Mouse (Mus musculus): Measurements from ENCODE around the gene Fgfr2. TPM values are rescaled to one million over a fixed set of nuclear protein-coding genes. Genes with fewer than 3 reads are reported as not detected.

Gene Fgfr2
- polyA plus RNA-seq, 1 experiment from 2014 or later = 93.4 TPM

DNA sequence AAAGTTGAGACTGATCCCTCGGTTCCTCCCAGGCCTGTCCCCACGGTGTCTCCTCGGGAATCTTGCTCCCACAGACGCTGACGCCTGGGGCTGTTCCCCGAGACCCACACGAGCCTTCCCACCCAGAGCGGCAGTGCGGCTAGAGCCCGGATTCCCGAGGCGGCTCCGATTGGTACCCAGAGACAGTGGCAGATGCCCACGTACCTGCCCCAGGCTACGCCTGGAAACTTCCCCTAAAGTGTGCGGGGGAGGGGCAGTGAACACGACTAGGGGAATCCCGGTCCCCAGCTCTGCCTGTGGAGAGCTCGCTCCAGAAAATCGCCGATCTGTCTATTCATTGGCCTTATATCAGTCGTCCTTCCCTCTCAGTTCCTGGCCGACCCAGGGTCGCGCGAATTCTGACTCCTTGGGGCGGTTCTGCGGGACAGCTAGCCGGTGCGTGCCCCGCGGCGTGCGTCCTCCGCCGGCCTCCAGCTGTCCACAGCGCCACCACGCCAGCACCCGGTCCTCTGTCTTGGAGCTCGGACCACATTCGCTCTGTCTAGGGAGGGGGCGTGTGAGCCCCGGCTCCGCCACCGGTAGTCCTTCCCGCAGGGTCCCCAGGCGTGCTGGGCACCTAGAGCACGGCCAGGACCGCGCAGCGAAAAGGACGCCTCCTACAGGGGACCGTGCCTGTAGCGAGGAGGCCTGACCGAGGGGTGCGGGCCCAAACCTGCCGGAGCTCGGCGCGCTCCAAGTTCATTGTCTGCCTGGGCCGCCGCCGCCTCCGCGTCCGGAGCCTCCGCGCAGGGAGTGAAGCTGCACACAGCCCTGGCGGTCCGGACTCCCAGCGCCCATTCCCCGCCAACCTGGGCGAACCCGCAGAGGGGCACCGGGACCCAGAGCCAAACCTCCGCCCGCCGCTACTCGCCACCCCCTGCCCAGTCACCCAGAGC is 806.8 kb downstream of the Fgfr2 start:
- ATAC-seq (ENCODE audit: insufficient read depth, low FRiP score) = peak; percentile 71; the same call in 1 of the 2 replicates

DNA sequence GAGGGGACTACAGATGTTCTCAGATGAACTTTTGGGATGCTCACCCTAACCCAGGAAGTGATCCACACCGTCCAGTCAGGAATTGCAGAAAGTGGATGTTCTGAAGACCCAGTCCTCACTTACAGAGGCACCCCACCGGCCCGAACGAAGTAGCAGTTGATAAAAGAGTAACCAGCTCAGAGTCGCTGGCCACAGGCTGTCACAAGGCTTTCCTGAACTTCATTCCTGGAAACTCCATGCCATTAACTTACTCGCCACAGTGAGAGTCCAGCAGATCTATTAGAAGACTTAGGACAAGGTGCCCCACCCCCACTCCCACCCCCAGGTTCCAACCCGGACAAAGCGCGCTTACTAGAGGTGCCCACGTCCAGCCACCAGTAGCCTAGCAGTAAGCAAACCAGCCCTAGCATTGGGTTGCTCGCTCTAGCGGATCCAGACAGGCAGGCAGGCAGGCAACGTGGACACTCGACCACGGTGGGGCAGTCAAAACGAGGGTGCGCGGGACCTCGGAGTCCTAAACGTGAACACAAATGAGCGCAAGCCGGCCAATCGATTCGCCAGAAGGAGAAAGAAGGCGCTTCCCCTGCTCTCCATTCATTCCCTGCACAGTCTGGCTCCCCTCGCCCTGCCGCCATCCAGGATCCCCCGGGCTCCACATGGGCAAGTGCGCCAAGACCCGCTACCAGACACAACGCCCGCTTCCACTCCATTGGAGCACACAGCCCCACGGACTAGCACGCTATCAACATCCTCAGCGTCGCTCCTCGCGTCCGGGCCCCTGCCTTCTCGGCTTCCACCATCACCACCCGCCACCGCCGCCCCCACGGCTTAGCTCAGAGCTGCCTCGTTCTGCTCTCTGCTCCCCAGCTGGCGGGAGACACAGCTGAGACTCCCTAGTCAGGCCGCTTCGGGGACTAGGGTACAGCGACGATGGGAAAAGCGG is 807.7 kb downstream of the Fgfr2 start:
- Histone ChIP-seq H3K27me3 (ENCODE audit: control insufficient read depth, insufficient read depth, low read length) (no peaks in the 10 kb centered on the region), H3K36me3 (ENCODE audit: control insufficient read depth, insufficient read depth, low read length) (no peaks in the 10 kb centered on the region), H3K4me2 (ENCODE audit: low read depth, low read length) (peak overlapping the region; percentile 87), H3K4me3 (replicated peaks; ENCODE audit: low read length) (peak overlapping the region; percentile 82), H3K9ac (ENCODE audit: low read length) (peak overlapping the region; percentile 92), H3K27ac (ENCODE audit: low read length) (peak overlapping the region; percentile 96), H3K4me1 (ENCODE audit: control insufficient read depth, insufficient read depth, low read length) (peaks cover 42% of the 10 kb centered on the region), H3K9me3 (replicated peaks; ENCODE audit: control insufficient read depth, low read length) (no peaks in the 10 kb centered on the region)
- 2% methylated on average over 51 of the region's 51 CpGs for WGBS
- peak; percentile 55 for ATAC-seq (ENCODE audit: insufficient read depth, low FRiP score)

More for the DNA sequence above, 806.8 kb downstream of the Fgfr2 start:
- Histone ChIP-seq H3K4me3 (replicated peaks; ENCODE audit: low read length) (peak overlapping the region; percentile 82), H3K4me2 (ENCODE audit: low read depth, low read length) (peak overlapping the region; percentile 87), H3K9me3 (replicated peaks; ENCODE audit: control insufficient read depth, low read length) (no peaks in the 10 kb centered on the region), H3K27ac (ENCODE audit: low read length) (peak overlapping the region; percentile 96), H3K4me1 (ENCODE audit: control insufficient read depth, insufficient read depth, low read length) (peaks cover 37% of the 10 kb centered on the region), H3K9ac (ENCODE audit: low read length) (peak overlapping the region; percentile 92), H3K36me3 (ENCODE audit: control insufficient read depth, insufficient read depth, low read length) (no peaks in the 10 kb centered on the region), H3K27me3 (ENCODE audit: control insufficient read depth, insufficient read depth, low read length) (no peaks in the 10 kb centered on the region)
- under 1% methylated on average over 79 of the region's 79 CpGs for WGBS

DNA sequence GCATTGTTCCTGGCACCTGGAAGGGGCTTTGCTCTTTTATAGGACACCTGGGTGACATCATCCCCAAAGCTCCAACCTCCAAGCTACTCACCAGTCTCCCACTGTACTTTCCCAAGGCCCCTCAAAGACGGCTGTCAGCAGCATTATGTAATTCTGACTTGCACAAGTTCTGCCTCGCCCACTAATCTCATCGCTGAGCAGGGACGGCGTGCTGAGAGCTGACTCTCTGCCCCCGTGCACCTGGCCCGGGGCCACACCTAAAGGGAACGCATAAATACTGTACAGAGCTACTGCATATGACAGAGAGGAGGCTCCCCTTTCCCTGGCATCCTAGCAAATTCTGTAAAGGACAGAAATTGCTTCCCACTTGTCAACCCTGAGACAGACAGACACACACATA is 810.8 kb downstream of the Fgfr2 start:
- H3K9ac ChIP-seq (ENCODE audit: low read length) = no peak overlapping the region; the same call in 1 of the 2 replicates
- 0 out of 2 replicates have a peak overlapping the region, but pooled peaks have one; percentile 2 for H3K4me3 ChIP-seq (replicated peaks; ENCODE audit: low read length)
- peaks cover 58% of the 10 kb centered on the region for H3K4me1 ChIP-seq (ENCODE audit: control insufficient read depth, insufficient read depth, low read length)
- 28% methylated on average over 8 of the region's 8 CpGs for WGBS
- no peak for ATAC-seq (ENCODE audit: insufficient read depth, low FRiP score)
- H3K4me2 ChIP-seq (ENCODE audit: low read depth, low read length) = peak overlapping the region; percentile 10; the same call in 1 of the 2 replicates
- H3K9me3 ChIP-seq (replicated peaks; ENCODE audit: control insufficient read depth, low read length) = no peaks in the 10 kb centered on the region
- H3K36me3 ChIP-seq (ENCODE audit: control insufficient read depth, insufficient read depth, low read length) = no peaks in the 10 kb centered on the region
- no peaks in the 10 kb centered on the region for H3K27me3 ChIP-seq (ENCODE audit: control insufficient read depth, insufficient read depth, low read length)
- H3K27ac ChIP-seq (ENCODE audit: low read length) = peak overlapping the region; percentile 17; the same call in 1 of the 2 replicates

DNA sequence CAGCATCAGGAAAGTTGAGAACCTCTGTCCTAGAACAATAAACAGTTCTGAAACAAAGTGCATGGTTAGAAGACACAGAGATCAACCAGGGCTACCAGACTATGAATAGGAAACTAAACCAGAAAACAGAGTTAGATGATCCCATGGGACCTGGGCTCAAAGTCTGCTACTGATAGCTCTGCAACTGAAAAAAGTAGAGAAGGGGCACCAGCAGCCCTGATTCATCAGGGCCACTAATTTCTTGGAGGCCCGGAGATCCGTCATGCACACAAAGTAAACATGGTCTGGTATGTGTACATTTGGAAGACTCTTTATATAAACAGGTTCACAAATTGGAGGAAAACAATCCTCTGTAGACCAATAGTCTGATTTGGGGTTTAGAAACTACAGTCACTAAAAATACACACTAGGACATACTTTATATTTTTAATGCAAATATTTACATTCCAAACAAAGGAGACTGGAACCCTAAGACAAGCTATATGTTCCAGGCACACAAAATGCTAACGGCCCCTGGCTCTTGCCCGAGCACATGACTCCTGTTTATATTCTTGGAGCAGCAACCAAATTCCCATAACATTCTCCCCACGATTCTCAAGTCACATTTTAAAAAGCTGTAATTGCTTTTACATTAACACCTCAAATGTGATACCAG is 814.5 kb downstream of the Fgfr2 start:
- Histone ChIP-seq H3K27me3 (ENCODE audit: control insufficient read depth, insufficient read depth, low read length) (no peaks in the 10 kb centered on the region), H3K9me3 (replicated peaks; ENCODE audit: control insufficient read depth, low read length) (no peaks in the 10 kb centered on the region), H3K36me3 (ENCODE audit: control insufficient read depth, insufficient read depth, low read length) (no peaks in the 10 kb centered on the region), H3K4me3 (replicated peaks; ENCODE audit: low read length) (no peak overlapping the region), H3K4me1 (ENCODE audit: control insufficient read depth, insufficient read depth, low read length) (peaks cover 70% of the 10 kb centered on the region), H3K4me2 (ENCODE audit: low read depth, low read length) (no peak overlapping the region), H3K9ac (ENCODE audit: low read length) (no peak overlapping the region), H3K27ac (ENCODE audit: low read length) (peak overlapping the region; percentile 77)
- peak; percentile 46; the same call in 1 of the 2 replicates for ATAC-seq (ENCODE audit: insufficient read depth, low FRiP score)
- 17% methylated on average over 5 of the region's 5 CpGs for WGBS

DNA sequence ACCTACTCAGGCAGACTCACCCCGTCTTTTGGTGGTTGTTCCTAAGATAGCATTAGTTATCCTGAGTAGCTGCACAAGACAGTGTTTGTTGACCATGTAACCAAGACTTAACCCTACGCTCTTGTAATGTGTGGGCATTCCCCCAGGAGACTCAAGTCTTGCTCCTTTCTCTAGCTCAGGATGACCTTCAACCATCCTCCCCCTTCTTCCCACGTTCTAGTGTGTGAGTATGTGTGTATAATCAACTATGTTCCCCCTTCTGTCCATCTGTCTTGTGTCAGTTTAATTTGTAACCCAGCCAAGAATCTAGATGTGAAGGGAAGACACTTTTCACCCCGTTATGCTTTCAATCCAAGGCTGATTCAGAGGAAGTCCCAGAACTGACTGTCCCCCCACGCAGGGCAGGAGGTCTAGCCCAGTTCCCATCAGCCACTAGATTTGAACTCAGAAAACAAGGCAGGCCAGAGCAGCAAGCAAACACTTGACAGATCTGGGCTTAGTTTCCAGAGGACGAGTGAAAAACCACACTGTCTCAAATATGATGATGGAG is 815.4 kb downstream of the Fgfr2 start:
- H3K36me3 ChIP-seq (ENCODE audit: control insufficient read depth, insufficient read depth, low read length) = no peaks in the 10 kb centered on the region
- peak; percentile 19; the same call in 1 of the 2 replicates for ATAC-seq (ENCODE audit: insufficient read depth, low FRiP score)
- no peaks in the 10 kb centered on the region for H3K9me3 ChIP-seq (replicated peaks; ENCODE audit: control insufficient read depth, low read length)
- peak overlapping the region; percentile 77 for H3K27ac ChIP-seq (ENCODE audit: low read length)
- no peak overlapping the region for H3K9ac ChIP-seq (ENCODE audit: low read length)
- 37% methylated on average over 6 of the region's 6 CpGs for WGBS
- no peaks in the 10 kb centered on the region for H3K27me3 ChIP-seq (ENCODE audit: control insufficient read depth, insufficient read depth, low read length)
- H3K4me2 ChIP-seq (ENCODE audit: low read depth, low read length) = no peak overlapping the region
- H3K4me3 ChIP-seq (replicated peaks; ENCODE audit: low read length) = no peak overlapping the region
- H3K4me1 ChIP-seq (ENCODE audit: control insufficient read depth, insufficient read depth, low read length) = peaks cover 69% of the 10 kb centered on the region

GRCm38 (mm10) chr7:132306671-132307412 is 816.3 kb downstream of the Fgfr2 start:
- H3K27me3 ChIP-seq (ENCODE audit: control insufficient read depth, insufficient read depth, low read length) = no peaks in the 10 kb centered on the region
- no peak overlapping the region for H3K4me3 ChIP-seq (replicated peaks; ENCODE audit: low read length)
- 90% methylated on average over 8 of the region's 8 CpGs for WGBS
- H3K4me2 ChIP-seq (ENCODE audit: low read depth, low read length) = no peak overlapping the region
- H3K36me3 ChIP-seq (ENCODE audit: control insufficient read depth, insufficient read depth, low read length) = no peaks in the 10 kb centered on the region
- H3K9me3 ChIP-seq (replicated peaks; ENCODE audit: control insufficient read depth, low read length) = no peaks in the 10 kb centered on the region
- no peak for ATAC-seq (ENCODE audit: insufficient read depth, low FRiP score)
- no peak overlapping the region for H3K27ac ChIP-seq (ENCODE audit: low read length)
- no peak overlapping the region for H3K9ac ChIP-seq (ENCODE audit: low read length)
- peaks cover 68% of the 10 kb centered on the region for H3K4me1 ChIP-seq (ENCODE audit: control insufficient read depth, insufficient read depth, low read length)

DNA sequence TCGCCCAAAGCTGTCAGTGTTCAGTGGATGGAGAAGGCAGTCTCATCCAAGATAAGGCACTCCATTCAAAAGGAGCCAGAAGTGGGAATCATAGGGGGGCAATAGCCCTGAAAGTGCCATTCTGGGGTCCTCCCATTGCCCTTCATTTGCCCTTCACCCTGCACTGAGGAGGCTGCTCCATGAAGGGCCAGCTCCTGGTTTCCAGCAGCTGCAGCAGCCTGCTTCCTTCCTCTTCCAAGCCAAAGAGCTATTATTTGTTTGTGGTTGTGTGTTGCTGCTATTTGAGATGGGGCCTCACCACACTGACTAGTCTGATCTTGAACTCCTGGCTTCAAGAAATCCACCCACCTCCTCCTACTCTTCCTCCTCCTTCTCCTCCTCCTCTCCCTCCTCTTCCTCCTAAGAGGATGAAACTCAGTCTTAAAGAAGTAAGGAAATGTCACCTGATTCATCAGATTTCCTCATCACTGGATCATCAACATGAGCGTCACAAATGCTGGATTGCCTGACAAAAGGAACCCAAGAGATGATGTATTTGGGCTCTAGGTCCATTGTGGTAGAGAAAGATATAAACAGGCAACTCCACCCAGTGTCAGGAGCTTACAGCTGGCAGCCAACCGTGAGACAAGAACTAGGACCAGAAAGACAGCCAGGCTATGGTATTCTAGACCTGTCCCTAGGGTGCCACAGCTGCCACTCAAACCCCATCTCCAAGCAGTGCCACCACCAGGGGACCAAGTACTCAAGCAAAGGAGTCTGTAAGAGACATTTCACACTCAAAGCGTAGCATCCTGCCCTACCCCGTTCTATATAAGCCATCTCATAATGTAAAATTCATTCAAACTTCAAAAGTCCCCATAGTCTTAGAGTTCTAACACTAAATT is 817.4 kb downstream of the Fgfr2 start:
- no peak overlapping the region for H3K4me2 ChIP-seq (ENCODE audit: low read depth, low read length)
- no peaks in the 10 kb centered on the region for H3K36me3 ChIP-seq (ENCODE audit: control insufficient read depth, insufficient read depth, low read length)
- H3K9ac ChIP-seq (ENCODE audit: low read length) = no peak overlapping the region
- H3K27me3 ChIP-seq (ENCODE audit: control insufficient read depth, insufficient read depth, low read length) = no peaks in the 10 kb centered on the region
- ATAC-seq (ENCODE audit: insufficient read depth, low FRiP score) = no peak
- no peak overlapping the region; the same call in 1 of the 2 replicates for H3K27ac ChIP-seq (ENCODE audit: low read length)
- WGBS = 73% methylated on average over 5 of the region's 5 CpGs
- H3K9me3 ChIP-seq (replicated peaks; ENCODE audit: control insufficient read depth, low read length) = no peaks in the 10 kb centered on the region
- no peak overlapping the region for H3K4me3 ChIP-seq (replicated peaks; ENCODE audit: low read length)
- H3K4me1 ChIP-seq (ENCODE audit: control insufficient read depth, insufficient read depth, low read length) = peaks cover 72% of the 10 kb centered on the region

All from stomach, embryonic 16.5 days (tissue).